Mouse (Mus musculus) neutrophil, adult 5-6 weeks (primary cell): ENCODE data around the gene Rab12. TPM values are rescaled to one million over a fixed set of nuclear protein-coding genes. Genes with fewer than 3 reads are reported as not detected.
"Not testable (repeated sequence)": the region's sequence is repeated elsewhere in the genome, so short reads cannot be mapped to it uniquely, and the experiment has no call there.

Experiments
- ATAC-seq: fragments of 151-379, 151-347 bp; 2 replicates; pipeline ENCODE4 v1.8.0; 2017; ENCODE audit warnings: mild to moderate bottlenecking, moderate TSS enrichment; ENCODE audit not compliant: insufficient number of reproducible peaks, poor library complexity, low FRiP score, severe bottlenecking; ENCODE audit errors: extremely low read depth
- total RNA-seq: library from RNA; stranded (forward); fragments of 200-1000 nt; gene quantifications from 2 replicates; pipeline ENCODE4 v1.2.3, GENCODE M21; 2017

The Rab12 gene
- total RNA-seq, result 37.8 and 40.9 TPM in 2 replicates

DNA sequence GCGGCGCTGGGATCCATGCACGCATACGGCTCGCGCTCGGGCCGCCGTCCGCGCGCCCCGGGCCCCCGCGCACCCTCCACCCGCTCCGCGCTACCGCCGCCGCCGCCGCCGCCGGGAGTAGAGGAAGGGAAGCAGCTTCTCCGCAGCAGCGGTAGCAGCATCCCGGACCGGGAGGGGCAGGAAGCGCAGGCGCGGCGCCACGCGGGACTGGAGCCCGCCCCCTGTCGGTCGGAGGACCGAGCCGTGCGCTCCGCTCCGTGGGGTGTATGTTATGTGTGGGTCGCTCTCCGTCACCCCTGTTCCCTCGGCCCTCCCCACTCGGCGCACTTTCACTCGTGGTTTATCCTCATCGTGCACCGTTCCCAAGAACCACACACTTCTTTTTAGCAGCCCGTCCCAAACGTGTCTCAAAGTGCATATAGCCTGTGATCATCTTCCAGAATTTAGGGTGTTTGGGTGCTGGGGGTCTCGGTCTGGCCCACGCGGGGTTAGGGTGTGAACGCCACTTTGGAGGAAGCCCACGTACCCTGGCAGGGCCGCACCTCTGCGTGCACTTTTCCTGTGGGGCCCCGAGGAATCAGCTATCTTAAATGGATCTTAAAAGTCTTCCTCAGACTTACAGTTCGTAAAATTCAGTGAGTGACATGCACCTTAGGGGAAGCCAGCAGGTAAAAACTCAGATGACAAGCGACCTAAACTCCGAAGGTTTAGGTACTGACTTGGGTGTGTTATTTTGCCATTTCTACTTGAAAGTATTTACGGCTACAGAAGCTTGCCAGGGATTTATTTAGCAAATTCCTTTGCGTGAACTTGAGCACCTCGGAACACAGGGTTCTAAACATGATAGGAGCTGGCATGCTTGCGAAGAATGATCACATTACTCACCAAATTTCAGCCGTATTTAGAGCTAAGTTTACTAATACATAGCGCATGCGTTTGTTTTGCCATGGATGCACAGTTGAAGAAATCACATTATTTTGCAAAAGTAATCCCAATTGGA is at the start of gene Rab12:
Gene Rab12, minus strand, starts transcription at position 176 of the 1,000 bp plus-strand sequence.
- ATAC-seq, result peak; percentile 94

DNA sequence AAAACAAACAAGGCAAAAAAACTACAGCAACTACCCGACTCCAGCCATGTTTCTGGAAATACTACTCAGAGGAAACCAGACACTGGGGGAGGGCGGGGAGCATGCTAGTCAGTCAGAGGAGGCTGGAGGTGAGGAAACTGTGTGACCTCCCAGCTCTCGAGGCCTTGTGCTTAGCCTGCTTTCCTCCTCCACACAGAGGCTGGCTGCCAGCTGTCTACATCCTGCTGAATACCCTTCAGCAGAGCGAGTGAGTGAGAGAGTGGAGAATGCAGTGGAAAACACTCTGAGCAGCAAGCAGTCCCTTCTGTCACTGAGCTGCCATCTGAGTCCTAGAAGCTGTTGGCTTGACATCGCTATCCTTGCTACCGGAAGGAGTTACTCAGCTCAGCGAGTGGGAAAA is 44.7 kb upstream of the Rab12 start:
- ATAC-seq, result no peak

DNA sequence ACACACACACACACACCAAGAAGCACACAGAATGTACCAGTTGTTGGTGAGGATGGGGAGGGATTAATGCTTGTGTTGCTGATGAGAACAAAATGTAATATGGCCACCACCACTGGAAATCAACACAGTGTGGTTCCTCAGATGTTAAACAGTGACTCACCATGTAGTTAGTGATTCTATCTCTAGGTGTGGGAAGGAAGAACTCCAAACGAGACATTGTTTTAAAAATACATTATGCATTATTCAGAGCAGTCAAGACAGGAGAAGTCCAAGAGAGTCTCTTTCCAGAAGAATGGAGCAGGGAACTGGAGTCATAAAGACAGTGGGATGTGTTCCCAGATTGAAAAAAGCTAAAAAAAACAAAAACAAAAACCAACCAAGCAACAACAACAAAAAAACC is 44.0 kb upstream of the Rab12 start:
- no peak for ATAC-seq

DNA sequence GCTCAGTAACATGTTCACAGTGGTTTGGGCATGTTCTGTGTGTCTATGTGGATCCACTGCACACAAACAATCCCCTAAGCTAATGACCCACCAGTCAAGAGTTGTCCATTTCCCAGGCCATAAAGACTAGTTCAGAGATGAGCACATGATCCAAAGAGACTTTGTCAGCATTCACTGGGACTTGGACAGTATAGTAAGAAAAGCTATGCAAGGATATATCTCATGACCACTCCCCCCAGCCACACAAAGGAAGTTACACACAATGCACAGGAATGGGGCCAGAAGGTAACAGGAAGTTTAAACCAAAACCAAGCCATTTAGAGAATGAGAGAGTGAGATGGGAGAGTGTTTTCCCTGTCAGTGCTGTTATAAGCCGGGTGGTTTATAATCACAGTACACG is 41.9 kb upstream of the Rab12 start:
- ATAC-seq, result no peak

DNA sequence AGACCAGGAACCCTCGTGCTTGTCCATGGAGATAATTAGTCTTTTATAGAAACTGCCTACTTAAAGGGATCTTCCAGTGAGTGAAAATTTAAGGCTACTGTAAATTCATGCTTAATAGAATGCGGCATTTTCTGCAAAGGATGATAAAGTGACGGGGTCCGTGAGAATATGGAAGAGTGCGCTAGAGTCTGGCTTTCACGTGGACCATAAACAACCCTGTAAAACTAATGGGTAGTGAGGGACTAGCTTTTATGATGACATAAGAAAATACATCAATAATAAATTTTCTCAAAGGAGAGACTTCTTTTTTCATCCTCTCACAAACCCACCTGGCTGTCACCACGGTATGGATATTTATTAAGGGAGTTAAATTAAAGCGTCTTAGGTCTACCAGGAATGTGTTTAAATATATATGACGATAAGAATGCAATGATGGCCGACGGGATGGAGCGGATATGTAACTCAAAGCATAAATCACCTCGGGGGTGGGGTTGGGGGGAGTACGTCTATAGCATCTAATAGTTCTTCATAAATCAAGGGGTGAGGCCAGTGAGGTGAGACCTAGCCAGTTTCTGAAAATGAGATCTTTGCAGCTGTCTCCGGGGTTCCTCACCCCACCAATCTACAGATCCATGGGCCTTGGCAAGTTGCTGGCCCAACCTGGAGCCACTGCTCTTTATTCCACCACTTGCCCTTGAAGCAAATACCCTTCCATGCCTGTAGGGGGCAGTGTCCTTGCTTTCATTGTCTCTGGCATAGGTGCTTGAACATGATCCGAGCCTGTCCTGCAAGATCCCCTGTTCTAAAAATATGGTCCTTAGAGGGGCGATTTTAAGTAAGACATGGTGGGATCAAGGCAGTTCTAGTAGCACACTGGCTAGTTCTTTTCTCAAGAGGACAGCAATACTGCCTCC is 39.1 kb upstream of the Rab12 start:
- ATAC-seq, result no peak

DNA sequence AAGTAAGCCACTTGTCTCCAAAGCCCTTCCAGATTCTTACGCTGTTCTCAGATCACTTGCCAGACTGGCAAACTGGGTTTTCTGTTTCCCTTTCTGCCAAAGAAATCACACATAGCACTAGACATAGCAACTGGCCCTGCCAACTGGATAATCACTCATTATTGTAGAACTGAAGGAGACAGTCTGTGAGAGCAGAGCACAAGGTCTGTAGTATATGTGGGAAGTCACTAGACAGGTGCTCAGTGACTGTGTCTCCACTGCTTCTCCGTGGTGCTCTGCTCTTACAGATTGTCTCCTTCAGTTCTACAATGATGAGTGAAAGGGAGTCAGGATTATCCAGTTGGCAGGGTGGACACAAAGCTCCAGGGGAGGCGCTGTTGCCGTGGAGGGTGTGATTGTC is 33.2 kb upstream of the Rab12 start:
- no peak for ATAC-seq

DNA sequence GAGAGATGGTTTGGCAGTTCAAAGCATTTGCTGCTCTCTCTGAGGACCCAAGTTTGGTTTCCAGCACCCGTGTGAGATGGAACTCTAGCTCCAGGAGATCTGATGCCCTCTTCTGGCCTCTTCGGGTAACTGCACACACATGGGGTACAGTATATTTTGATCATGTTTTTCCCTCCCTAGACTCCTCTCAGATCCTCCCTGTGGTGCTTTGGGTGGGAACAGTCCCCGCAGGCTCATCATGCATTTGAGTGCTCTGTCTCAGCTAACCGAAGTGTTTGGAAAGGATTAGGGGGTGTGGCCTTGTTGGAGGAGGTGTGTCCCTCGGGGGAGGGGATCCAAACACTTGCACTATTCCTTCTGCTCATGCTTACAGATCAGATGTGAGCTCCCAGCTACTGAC is 31.0 kb upstream of the Rab12 start:
- ATAC-seq, result no peak

DNA sequence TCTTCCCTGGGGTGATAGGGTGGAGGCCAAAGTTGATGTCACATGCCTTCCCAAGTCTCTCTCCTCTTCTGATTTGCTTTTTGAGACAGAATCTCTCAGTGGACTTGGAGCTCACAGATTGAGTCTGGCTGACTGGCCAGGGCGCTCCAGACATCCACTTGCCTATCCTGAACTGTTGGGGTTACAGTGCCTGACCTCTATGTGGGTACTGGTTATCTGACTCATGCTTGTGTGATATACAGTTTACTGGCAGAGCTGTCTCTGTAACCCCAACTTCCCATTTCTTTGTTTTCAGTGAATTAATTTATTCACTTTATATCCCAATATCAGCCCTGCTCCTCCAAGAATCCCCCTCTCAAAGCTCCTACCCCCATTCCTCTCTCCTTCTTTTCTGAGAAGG is 12.8 kb upstream of the Rab12 start:
- ATAC-seq, result no peak

DNA sequence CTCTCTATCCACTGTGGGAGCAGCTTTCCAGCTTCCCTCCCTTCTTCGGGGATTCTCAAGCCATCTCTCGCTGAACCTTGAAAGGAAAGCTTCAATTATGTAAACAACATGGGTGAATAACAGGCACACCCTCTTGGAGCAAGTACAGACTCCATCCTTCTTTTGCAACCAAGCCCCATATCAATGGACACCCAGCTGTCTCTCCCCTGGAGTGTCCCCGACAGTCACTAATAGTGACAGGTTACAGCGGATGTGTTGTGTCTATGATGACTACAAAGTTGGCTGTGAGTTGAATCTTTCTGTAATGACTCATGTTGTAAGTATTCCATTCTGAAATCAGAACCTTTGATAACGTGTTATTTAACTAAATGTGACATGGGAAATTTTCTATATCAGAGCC is 3.9 kb upstream of the Rab12 start:
- ATAC-seq, result no peak

DNA sequence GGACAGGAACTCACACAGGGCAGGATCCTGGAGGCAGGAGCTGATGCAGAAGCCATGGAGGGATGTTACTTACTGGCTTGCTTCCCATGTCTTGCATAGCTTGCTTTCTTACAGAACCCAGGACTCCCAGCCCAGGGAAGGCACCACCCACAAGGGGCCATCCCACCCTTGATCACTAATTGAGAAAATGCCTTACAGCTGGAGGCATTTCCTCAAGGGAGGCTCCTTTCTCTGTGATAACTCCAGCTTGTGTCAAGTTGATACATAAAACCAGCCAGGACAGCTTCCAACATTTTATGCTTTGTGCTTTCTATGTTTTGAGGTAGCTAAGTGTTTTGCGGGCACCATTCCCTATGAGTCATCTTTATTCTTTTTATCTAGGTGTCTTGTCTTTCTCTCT is 3.1 kb upstream of the Rab12 start:
- ATAC-seq, result not testable (repeated sequence)

DNA sequence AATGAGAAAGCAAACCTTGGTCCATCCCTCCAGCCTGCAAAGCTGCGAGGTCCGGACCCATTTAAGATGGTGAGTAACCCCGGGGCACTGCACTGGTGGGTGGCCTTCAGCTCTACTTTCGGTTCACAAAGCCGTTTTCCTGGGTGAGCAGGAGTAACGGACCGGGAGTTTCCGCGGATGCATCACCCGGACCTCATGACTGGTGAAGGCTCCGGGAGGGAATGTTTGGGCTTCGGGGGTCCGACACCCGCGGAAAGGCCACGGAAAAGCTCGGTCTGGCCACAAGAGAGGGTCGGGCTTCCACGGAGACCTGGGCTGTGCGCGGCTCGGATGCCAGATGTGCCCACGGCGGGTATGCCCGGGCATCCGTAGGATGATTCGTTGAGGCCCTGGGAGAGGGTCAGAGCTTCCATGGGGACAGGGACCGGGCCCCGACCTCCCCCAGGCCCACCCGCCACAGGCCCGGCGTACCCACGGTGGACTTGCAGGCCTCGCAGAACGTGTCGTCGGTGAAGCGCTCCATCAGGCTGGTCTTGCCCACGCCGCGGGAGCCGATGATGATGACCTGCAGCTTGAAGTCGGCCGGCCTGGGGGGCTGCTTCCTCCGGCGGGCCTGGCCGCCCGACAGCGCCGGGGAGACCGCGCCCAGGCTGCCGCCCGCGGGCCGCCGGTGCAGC is 514 bp downstream of the Rab12 start:
- ATAC-seq, result no peak

DNA sequence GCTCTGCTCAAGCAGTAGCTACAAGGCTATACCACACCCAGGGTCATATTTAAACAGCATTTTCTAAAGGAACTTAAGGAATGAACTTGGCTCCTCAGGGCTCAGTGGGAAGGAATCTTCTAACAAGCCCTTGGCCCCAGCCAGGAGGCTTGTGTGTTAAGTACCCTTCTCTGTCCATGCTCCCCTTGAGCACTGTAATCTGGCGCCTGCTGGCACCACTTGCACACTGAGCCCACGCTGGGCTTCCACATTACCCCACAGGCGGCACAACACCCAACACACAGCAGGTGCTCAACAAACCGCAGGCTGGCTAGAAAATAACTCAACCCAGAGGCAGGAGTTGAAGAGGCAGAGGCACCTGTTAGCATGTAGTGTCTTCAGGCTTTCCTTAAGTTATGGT is 2.6 kb downstream of the Rab12 start:
- no peak for ATAC-seq

DNA sequence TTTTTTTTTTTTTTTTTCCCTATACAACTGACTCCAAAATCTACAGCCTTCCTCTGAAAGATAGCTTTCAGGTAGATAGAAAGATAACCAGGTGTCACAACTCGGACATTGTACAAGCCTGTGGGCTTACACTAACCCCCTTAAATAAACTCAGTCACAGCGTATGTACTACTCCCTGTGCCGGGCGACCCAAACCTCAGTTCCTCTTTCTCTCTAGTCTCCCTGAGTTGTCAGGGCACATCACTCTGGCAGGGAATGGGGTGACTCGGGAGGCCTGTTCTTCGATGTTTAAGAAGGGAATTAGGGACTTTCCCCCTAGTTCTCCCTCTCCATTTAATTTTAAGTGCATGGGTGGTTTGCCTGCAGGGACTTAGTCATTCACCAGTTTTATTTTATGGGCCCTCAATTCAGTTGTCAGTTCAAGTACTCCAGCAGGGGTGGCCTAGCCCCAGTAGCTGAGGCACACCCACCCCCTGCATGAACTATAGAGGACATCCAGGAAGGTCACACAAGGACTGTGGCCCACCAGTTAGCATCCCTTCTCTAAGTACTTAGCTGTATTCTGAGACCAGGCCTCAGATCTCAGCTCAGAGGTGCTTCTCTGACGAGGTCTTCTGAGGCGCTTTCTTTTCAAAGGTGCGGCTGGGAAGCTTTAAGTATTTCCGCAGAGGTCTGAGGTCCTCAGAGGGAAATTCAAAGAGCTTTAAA is 5.1 kb downstream of the Rab12 start:
- 0 out of 2 replicates have a peak, but pooled peaks have one; percentile 27 for ATAC-seq

DNA sequence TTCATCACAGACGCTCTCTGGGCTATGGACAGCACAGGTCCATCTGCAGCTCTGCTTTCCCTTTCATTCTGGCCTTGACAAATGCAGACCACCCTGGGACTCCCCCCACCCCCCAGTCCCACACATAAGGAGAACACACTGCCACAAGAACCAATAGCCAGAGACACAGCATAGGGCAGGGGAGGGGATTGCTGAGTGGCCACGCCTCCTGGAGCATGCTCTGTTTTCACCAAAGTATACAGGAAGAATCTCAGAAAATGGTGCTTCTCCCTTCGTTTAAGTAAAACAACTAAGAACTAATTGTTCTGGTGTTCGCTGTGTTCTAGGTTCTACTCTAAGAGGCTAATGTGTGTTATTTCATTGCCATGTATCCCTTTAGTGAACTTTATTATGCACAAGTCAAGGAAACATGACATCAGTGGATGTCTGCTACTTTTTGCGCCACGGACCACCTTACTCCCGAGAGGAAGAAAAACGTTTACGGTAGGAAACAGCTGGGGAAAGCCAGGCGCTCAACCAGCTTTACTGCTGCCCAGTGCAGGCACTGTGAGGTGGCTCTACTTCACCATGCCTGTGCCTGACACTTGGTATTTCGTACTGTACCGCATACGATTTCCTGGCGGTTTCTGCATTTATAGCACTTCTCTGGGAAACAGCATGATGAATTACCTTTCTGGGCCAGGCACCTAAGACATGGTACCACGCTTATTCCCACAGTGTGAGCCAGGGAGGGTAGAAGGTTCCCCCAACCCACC is 7.2 kb downstream of the Rab12 start:
- no peak for ATAC-seq

DNA sequence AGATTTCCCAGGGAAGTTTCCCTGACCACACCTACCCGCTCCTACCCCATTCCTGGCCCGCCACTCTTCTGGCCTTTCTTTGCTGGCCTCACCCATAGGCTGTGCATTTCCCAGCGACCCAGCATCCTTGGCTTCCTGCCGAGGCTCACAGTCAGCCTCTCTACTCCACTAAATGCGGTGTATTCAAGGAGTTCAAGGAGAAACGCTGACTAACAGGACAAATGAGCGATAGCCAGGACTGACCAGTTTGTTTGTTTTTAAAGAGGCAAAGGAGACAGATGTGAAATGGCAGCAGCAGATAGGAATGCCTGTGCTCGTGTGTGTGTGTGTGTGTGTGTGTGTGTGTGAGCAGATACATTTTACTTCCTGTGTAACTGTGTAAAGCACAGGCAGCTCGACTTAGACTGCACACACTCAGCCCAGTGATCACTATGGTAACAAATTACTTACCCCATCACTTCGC is 9.3 kb downstream of the Rab12 start:
- ATAC-seq, result no peak

DNA sequence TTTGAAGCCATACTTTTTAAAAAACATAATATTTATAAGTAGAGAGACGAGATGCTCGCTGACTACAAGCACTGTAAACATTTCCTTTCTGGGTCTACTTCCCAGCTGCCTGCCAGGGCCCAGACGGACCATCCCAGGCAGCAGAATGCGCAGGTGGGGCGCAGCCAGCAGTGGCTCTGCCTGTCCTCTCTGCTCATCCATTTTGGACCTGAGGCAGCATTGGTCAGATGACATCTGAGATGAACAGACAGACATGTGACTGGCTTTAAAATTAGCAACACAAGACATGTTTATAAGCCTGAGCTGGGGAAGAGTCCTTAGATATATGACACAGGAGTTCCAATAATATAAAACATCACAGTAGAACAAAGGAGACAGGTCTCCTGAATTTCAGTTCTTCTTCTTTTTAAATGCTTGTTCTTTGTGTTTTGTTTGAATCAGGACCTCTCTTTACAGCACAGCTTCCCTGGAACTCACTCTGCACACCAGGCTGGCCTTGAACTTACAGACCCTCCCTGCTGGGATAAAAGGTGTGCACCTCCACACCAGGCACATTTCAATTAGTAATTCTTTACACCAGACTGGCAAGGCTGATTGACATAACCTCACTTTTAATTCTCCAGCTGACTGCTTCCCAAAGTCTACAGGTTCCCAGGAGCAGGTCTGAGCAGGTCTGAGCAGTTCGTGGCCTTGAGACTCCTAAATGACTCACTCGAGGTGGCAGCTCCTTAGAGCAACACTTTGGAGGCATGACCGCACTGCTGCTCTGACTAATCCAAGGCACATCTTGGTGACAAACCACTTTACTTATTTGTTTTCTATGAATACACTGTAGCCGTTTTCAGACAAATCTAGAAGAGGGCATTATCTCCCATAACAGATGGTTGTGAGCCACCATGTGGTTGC is 12.2 kb downstream of the Rab12 start:
- no peak for ATAC-seq

DNA sequence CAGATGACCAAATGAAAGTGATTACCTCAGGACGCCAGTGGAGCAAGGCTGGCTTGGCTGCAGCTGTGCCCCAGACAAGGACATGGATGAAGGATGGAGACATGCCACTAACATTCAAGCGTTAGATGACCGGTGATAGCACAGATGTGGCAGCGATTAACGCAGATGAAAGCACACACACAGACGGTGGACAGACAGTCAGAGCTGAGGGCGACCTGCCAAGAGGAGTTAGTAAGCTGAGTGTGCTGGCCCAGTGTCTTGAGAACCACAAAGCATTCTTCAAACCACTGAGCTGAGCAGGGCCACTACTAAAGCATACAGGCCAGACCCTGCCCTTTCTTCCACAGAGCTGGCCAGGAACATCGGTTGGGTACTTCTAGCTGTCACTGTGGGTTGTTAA is 14.6 kb downstream of the Rab12 start:
- no peak for ATAC-seq
